Mouse (Mus musculus) spleen, postnatal 14 days (tissue): ENCODE data around the gene Gdpd5.
"Not testable (repeated sequence)": the region's sequence is repeated elsewhere in the genome, so short reads cannot be mapped to it uniquely, and the experiment has no call there.

Experiments
- DNase-seq, 2 experiments: peaks; one replicate each; pipeline ENCODE4 v3.0.0; 2021 to 2022; ENCODE audit warnings: low spot score in 2 of 2

Gene Gdpd5

GRCm38 (mm10) chr7:99475562-99475911, 94.3 kb downstream of the Gdpd5 start:
- no peak for DNase-seq

DNA sequence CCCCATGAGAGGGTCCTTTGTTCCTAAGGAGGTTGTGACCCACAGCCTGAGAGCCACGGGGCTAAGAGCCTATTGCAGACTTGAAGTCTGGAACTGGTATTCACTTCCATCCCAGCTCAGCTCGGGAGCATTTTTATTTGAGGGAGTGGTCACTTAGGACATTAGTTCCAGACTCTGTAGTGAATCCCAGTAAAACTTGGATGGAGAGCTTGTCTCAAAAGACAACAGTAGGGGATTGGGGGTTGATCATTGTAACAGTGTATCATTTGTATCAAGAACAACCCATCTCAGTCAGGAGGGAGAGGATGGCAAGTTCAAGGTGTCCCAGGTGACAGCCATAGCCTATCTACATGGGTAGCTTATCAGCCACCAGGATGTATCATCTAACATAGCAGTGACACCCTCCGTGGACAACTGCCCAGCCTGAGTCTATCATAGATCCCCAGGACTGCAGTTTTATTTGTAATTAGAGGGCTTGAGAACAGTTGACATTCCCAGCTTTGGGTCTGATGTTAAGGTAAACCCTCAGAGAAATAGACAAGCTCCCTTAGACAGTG, 95.4 kb downstream of the Gdpd5 start:
- DNase-seq = no peak

- no peak for DNase-seq
Observed at GRCm38 (mm10) chr7:99477235-99477634, 96.0 kb downstream of the Gdpd5 start.

DNA sequence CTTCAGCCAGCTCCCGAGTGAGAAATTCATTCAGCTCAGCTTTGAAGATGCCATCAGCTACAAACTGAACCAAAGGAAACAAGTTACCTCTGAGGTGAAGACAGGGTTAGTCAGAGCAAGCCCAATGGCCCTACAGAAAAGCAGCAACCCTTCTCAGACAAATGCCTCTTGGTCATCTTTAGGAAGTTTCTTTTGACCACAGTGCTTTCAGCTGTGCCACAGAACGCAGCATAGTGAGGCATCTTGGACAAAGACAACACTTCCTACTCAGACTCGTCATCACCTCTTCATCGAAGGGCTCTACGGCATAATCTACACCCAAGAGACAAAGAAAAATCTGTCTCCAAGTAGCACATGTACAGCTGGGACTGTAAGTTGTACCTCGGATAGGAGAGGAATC, 101.4 kb downstream of the Gdpd5 start:
- no peak for DNase-seq

GRCm38 (mm10) chr7:99483271-99483923, 102.2 kb downstream of the Gdpd5 start, which contains the start of gene Rps3:
Gene Rps3 (minus strand): TSS chr7:99483738.
- DNase-seq = peak; percentile 84 to 88

GRCm38 (mm10) chr7:99483924-99484319, 102.7 kb downstream of the Gdpd5 start:
- no peak for DNase-seq

DNA sequence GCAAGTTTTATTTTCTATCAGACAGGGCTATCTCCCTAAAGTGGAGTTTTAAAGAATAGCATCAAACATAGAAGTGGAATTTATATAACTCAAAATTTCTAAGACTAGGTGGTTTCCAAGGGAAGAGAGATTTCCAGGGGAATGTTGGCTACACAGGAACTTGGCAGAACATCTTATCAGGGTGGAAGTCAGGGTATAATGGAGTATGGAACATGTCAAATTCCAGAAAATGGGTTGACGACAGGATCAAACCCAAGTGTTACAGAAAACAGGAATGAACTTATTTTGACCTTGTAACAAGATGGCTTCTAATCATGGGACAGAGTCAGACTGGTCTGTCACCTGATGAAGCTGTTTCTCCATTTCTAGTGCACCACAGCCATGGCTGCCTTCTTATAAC, 103.5 kb downstream of the Gdpd5 start:
- no peak for DNase-seq

DNA sequence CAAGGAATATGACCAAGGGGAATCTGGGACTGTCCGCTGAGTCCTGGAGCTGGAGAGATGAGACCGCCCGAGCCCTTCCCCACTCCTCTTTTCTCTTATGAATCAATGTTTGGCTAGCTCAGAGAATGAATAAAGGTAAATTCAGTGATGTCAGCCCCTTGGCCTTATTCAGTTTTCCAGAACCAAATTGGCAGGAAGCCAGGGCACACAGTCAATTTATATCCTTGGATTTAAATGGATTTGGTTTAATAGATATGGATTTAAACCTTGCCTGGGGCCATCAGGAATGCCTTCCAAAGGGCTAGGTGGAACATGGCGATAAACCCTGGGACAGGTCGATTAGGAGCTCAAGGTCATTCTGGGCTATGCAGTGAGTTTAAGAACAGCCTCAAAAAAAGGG, 108.5 kb downstream of the Gdpd5 start:
- DNase-seq = no peak

GRCm38 (mm10) chr7:99499128-99499527, 117.9 kb downstream of the Gdpd5 start:
- DNase-seq = no peak

DNA sequence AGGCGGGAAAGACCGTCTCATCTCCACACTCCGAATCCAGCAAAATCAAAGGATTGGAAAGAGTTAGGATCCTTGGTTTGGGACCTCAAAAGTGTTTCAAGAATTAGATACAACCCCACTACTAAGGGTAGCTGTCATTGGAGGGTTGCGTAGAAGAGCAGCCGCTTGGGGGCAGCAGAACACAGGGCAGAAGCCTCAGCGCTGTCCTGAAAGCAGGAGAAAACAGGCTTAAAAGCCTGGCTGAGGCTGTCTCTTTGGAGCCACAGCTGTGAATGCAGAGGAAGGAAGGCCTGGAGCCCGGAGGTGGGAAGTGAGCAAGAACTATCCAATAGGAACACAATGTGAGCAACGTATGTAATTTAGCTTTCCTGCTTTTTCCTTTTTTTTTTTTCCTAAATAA, 119.0 kb downstream of the Gdpd5 start:
- DNase-seq = peak; percentile 64 to 78

- DNase-seq = no peak
Observed at GRCm38 (mm10) chr7:99500655-99501054, 119.4 kb downstream of the Gdpd5 start.

GRCm38 (mm10) chr7:99501148-99501547, 119.9 kb downstream of the Gdpd5 start:
- no peak for DNase-seq

DNA sequence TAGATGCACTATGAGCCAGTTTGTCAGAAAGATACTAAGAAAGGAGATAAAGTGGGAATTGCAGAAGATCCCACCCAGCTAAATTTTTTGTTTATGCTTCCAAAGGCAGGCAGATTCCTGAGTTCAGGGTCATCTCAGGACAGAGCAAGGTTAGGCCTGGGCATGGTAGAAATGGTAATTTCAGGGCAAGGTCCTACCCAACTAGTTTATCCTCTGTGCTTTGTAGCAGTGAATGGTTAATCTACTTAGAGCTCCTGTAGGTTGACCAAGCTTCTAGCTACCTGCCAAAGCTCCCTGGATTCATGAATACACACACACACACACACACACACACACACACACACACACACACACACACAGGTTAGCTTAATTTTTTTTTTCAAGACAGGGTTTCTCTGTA, 123.3 kb downstream of the Gdpd5 start:
- no peak for DNase-seq

DNA sequence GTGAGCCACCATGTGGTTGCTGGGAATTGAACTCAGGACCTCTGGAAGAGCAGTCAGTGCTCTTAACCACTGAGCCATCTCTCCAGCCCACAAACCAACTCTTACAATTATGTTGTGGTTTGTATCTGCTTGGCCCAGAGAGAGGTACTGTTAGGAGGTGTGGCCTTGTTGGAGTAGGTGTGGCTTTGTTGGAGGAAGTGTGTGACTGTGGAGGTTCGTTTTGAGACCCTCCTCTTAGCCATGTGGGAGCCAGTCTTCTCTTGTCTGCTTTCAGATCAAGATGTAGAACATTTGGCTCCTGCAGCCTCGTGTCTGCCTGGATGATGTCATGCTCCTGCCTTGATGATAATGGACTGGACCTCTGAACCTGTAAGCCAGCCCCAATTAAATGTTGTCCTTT, 127.0 kb downstream of the Gdpd5 start:
- DNase-seq = not testable (repeated sequence)

- DNase-seq = no peak
Observed at GRCm38 (mm10) chr7:99510087-99510501, 128.9 kb downstream of the Gdpd5 start.
